Mouse (Mus musculus): ENCODE measurements around the gene Mcts1. TPM values are rescaled to one million over a fixed set of nuclear protein-coding genes. Genes with fewer than 3 reads are reported as not detected.
A peak's percentile ranks its signal among the peaks of the same experiment; 100 is the strongest.

The Mcts1 gene
- polyA plus RNA-seq (2011; ENCODE audit: insufficient read depth, insufficient read length, low replicate concordance, missing spikeins) = 63.0 and 105 TPM in 2 replicates

GRCm38 (mm10) chrX:38600177-38600994 lies at the start of gene Mcts1:
Gene Mcts1, plus strand, starts transcription at chrX:38600578.
- TF ChIP-seq CTCF (IDR thresholded peaks at IDR 0.05; ENCODE audit: control insufficient read depth, insufficient read depth, low read length) (no peak), POLR2A (IDR thresholded peaks at IDR 0.05; ENCODE audit: borderline replicate concordance, control insufficient read depth, low read depth, low read length) (no peak)
- no peaks in the 10 kb centered on the region for H3K4me1 ChIP-seq (ENCODE audit: control insufficient read depth, insufficient read depth, low read length)
- WGBS = 7% methylated on average over 26 of the region's 26 CpGs

GRCm38 (mm10) chrX:38553255-38553654 lies 47.1 kb upstream of the Mcts1 start:
- Histone ChIP-seq H3K4me3 (replicated peaks; ENCODE audit: control insufficient read depth, low read depth, low read length) (no peak overlapping the region), H3K4me1 (ENCODE audit: control insufficient read depth, insufficient read depth, low read length) (no peaks in the 10 kb centered on the region), H3K27ac (ENCODE audit: control insufficient read depth, insufficient read depth, low read depth, low read length, poor library complexity) (no peak overlapping the region)
- no peak for TF ChIP-seq CTCF (IDR thresholded peaks at IDR 0.05; ENCODE audit: control insufficient read depth, insufficient read depth, low read length)
- no peak for TF ChIP-seq POLR2A (IDR thresholded peaks at IDR 0.05; ENCODE audit: borderline replicate concordance, control insufficient read depth, low read depth, low read length)

More at GRCm38 (mm10) chrX:38600177-38600994, at the start of gene Mcts1:
- peak within 1 kb of the TSS; percentile 78 for H3K4me3 ChIP-seq (replicated peaks; ENCODE audit: control insufficient read depth, low read depth, low read length)
- peak within 1 kb of the TSS; percentile 73 for H3K27ac ChIP-seq (ENCODE audit: control insufficient read depth, insufficient read depth, low read depth, low read length, poor library complexity)

- Histone ChIP-seq H3K4me3 (replicated peaks; ENCODE audit: control insufficient read depth, low read depth, low read length) (peak overlapping the region; percentile 95), H3K27ac (ENCODE audit: control insufficient read depth, insufficient read depth, low read depth, low read length, poor library complexity) (peak overlapping the region; percentile 93), H3K4me1 (ENCODE audit: control insufficient read depth, insufficient read depth, low read length) (no peaks in the 10 kb centered on the region)
- no peak for TF ChIP-seq POLR2A (IDR thresholded peaks at IDR 0.05; ENCODE audit: borderline replicate concordance, control insufficient read depth, low read depth, low read length)
- no peak for TF ChIP-seq CTCF (IDR thresholded peaks at IDR 0.05; ENCODE audit: control insufficient read depth, insufficient read depth, low read length)
- 8% methylated on average over 11 of the region's 19 CpGs for whole genome bisulfite sequencing
Observed at GRCm38 (mm10) chrX:38563941-38564541, 36.3 kb upstream of the Mcts1 start.

DNA sequence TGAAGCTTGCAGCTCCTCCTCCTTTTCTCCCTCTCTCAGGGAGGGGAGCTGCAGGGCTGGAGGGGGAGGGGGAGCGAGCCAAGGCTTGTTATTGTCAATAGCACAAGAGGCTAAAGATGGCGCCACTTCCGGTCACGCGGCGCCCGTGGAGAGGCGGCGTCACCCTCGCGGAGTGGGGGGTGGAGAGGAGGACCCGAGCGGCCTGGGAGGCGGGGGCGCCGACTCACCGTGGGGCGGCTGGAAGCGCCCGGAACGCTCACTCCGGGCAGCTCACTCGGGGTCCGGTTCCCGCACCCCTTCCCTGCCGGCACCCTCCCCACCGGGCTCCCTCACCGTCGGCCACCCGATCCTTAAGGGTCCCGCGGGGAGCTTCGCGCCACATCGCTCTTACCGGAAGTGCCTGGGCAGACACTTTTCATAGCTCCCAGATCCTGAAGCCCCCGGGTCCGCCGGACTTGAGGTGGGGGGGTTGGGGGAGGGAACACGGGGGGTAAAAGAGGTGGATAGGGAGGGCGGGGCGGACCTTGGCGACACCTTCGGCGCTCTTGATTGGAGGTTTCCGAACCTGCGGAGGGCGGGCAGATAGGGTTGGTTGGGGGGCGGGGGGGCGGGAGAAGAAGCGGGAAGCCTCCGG lies 35.7 kb upstream of the Mcts1 start:
- TF ChIP-seq POLR2A (IDR thresholded peaks at IDR 0.05; ENCODE audit: borderline replicate concordance, control insufficient read depth, low read depth, low read length) (peak; percentile 29; the same call in 1 of the 2 replicates), CTCF (IDR thresholded peaks at IDR 0.05; ENCODE audit: control insufficient read depth, insufficient read depth, low read length) (no peak)
- Histone ChIP-seq H3K27ac (ENCODE audit: control insufficient read depth, insufficient read depth, low read depth, low read length, poor library complexity) (peak overlapping the region; percentile 93), H3K4me1 (ENCODE audit: control insufficient read depth, insufficient read depth, low read length) (no peaks in the 10 kb centered on the region), H3K4me3 (replicated peaks; ENCODE audit: control insufficient read depth, low read depth, low read length) (peak overlapping the region; percentile 95)
- 6% methylated on average over 44 of the region's 52 CpGs for WGBS

DNA sequence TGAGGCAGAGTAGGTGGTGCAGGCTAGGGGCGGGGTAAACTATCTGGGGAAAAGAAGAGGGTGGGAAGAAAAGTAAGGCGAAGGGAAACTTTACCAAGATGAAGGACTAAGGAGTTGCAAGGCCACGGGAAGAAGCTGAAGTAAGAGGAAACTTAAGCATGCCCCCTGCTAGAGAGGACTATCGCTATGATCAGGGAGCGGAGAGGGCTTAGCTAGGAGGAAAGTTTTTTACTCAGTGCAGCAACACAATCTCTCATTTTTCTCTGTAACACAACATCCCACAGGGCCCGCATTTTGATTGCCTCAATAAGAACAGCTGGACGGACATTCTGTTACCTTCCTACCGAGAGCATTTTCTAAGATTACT lies 35.2 kb upstream of the Mcts1 start:
- TF ChIP-seq CTCF (IDR thresholded peaks at IDR 0.05; ENCODE audit: control insufficient read depth, insufficient read depth, low read length) = no peak
- no peak for TF ChIP-seq POLR2A (IDR thresholded peaks at IDR 0.05; ENCODE audit: borderline replicate concordance, control insufficient read depth, low read depth, low read length)
- peak overlapping the region; percentile 95 for H3K4me3 ChIP-seq (replicated peaks; ENCODE audit: control insufficient read depth, low read depth, low read length)
- WGBS = 10% methylated on average over 8 of the region's 8 CpGs
- H3K4me1 ChIP-seq (ENCODE audit: control insufficient read depth, insufficient read depth, low read length) = no peaks in the 10 kb centered on the region
- no peak overlapping the region for H3K27ac ChIP-seq (ENCODE audit: control insufficient read depth, insufficient read depth, low read depth, low read length, poor library complexity)

GRCm38 (mm10) chrX:38566521-38567205 lies 33.7 kb upstream of the Mcts1 start:
- WGBS = 85% methylated on average over 6 of the region's 6 CpGs
- Histone ChIP-seq H3K4me3 (replicated peaks; ENCODE audit: control insufficient read depth, low read depth, low read length) (no peak overlapping the region), H3K4me1 (ENCODE audit: control insufficient read depth, insufficient read depth, low read length) (no peaks in the 10 kb centered on the region), H3K27ac (ENCODE audit: control insufficient read depth, insufficient read depth, low read depth, low read length, poor library complexity) (no peak overlapping the region)
- no peak for TF ChIP-seq CTCF (IDR thresholded peaks at IDR 0.05; ENCODE audit: control insufficient read depth, insufficient read depth, low read length)
- TF ChIP-seq POLR2A (IDR thresholded peaks at IDR 0.05; ENCODE audit: borderline replicate concordance, control insufficient read depth, low read depth, low read length) = no peak

DNA sequence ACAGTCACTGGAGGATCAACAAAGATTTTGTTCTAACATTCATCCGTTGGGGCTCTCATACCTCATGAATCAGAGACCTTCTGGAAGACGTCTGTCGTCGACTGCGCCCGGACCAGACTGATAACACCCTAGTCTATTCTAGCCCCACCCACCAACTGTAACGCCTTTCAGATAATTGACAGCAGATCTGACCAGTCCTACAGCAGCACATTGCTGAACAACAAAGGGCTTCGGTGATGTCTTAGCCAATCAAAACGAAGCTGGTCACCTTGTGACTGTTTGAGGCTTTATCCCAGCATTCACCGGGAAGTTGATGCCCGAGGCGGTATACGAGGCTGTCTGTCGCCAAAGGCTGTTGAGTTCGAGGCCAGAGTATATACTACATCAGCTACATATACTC lies 24.3 kb upstream of the Mcts1 start, which contains the start of gene Cul4b:
TSS of gene Cul4b (minus strand) at position 119 of the 400 bp plus-strand sequence.
- H3K4me3 ChIP-seq (replicated peaks; ENCODE audit: control insufficient read depth, low read depth, low read length) = no peak within 1 kb of the TSS
- WGBS = 78% methylated on average over 15 of the region's 15 CpGs

More for the DNA sequence above, 24.3 kb upstream of the Mcts1 start, which contains the start of gene Cul4b:
- TF ChIP-seq CTCF (IDR thresholded peaks at IDR 0.05; ENCODE audit: control insufficient read depth, insufficient read depth, low read length) (no peak), POLR2A (IDR thresholded peaks at IDR 0.05; ENCODE audit: borderline replicate concordance, control insufficient read depth, low read depth, low read length) (no peak)
- no peak within 1 kb of the TSS for H3K27ac ChIP-seq (ENCODE audit: control insufficient read depth, insufficient read depth, low read depth, low read length, poor library complexity)
- no peaks in the 10 kb centered on the region for H3K4me1 ChIP-seq (ENCODE audit: control insufficient read depth, insufficient read depth, low read length)

All from bone marrow, adult 2 months (tissue).